Mouse (Mus musculus): ENCODE measurements at regions not wholly inside any gene's neighbourhood (a gene's known extent, or its start where the extent isn't known, plus 50 kb on each side); places are given as distances from the start of the nearest gene placed in this dataset.
A peak's percentile ranks its signal among the peaks of the same experiment; 100 is the strongest.

DNA sequence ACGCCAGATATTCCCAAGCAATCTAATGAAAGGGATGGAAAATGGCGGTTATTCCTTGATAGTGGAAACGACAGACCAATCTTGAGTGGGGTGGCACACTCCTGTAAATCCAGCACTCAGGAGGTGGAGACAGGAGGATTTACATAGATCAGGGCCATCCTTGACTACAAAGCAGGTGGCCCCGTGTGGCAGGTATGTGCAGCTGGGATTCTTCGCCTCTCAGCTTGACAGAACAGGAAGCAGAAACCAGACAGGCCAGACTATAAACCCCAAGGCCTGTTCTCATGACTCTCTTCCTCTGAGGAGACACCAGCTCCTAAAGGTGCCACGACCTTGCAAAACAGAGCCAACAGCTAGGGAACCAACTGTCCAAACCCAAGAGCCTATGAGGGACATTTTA, 449.7 kb downstream of the Cd83 start:
- peak; percentile 35; the same call in 1 of the 2 replicates for TF ChIP-seq CTCF (IDR thresholded peaks at IDR 0.05; ENCODE audit: low read depth)
- Histone ChIP-seq H3K27me3 (replicated peaks; ENCODE audit: control insufficient read depth, insufficient read depth, low read length) (no peaks in the 10 kb centered on the region), H3K36me3 (ENCODE audit: control insufficient read depth, insufficient read depth) (no peaks in the 10 kb centered on the region), H3K4me2 (replicated peaks; ENCODE audit: low read depth) (no peak overlapping the region), H3K4me3 (ENCODE audit: low read depth, low read length) (no peak overlapping the region), H3K27ac (ENCODE audit: low read depth, low read length) (no peak overlapping the region), H3K4me1 (replicated peaks; ENCODE audit: control insufficient read depth, insufficient read depth, low read length) (no peaks in the 10 kb centered on the region; the same call in none of the 2 replicates), H3K9ac (ENCODE audit: low read depth, low read length) (no peak overlapping the region), H3K9me3 (ENCODE audit: control insufficient read depth) (no peaks in the 10 kb centered on the region)
- WGBS: 83% methylated on average over 6 of the region's 6 CpGs
- no peak for ATAC-seq

DNA sequence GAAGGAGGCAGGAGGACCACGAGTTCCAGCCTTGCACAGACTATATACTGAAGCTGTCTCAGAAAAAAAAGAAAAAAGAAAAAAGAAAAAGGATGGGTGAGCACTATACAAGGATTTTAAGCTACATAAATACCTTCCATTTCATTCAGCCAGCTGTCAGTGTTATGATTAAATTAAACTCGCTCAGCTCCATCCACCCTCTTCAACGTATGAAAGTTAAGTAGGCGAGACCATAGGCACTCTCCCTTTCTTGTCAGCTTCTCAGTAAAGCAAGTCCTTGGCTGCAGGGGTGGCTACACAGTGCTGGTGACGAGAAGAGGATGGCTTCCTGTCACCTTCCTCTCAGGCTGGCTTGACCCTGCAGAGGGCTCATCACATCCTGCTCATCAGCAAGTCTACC, 450.7 kb downstream of the Cd83 start:
- H3K36me3 ChIP-seq (ENCODE audit: control insufficient read depth, insufficient read depth): no peaks in the 10 kb centered on the region
- no peak overlapping the region for H3K4me3 ChIP-seq (ENCODE audit: low read depth, low read length)
- 83% methylated on average over 5 of the region's 5 CpGs for WGBS
- no peak overlapping the region for H3K9ac ChIP-seq (ENCODE audit: low read depth, low read length)
- no peaks in the 10 kb centered on the region for H3K9me3 ChIP-seq (ENCODE audit: control insufficient read depth)
- TF ChIP-seq CTCF (IDR thresholded peaks at IDR 0.05; ENCODE audit: low read depth): no peak
- H3K27ac ChIP-seq (ENCODE audit: low read depth, low read length): no peak overlapping the region
- no peak for ATAC-seq
- no peak overlapping the region for H3K4me2 ChIP-seq (replicated peaks; ENCODE audit: low read depth)
- H3K27me3 ChIP-seq (replicated peaks; ENCODE audit: control insufficient read depth, insufficient read depth, low read length): no peaks in the 10 kb centered on the region
- no peaks in the 10 kb centered on the region; the same call in 1 of the 2 replicates for H3K4me1 ChIP-seq (replicated peaks; ENCODE audit: control insufficient read depth, insufficient read depth, low read length)

DNA sequence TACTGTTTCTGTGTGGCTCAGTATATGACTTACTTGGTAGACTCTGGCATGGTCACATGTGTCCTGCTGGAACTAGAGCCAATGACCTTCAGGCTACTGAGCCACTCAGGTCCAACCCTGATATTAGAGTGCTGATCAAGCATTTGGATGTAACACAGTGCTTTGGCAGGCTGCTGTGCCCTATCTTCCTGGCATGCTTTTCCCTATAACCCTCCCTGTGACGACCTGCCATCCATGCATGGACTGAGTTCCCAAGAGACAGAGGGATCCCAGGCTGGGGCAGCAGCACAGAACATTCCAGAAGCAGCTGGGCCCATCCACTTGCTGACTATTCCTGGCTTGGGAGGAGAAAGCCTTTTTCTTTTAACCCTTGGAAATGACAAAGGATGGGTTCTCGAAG, 451.4 kb downstream of the Cd83 start:
- H3K4me2 ChIP-seq (replicated peaks; ENCODE audit: low read depth): no peak overlapping the region
- H3K9me3 ChIP-seq (ENCODE audit: control insufficient read depth): no peaks in the 10 kb centered on the region
- H3K27ac ChIP-seq (ENCODE audit: low read depth, low read length): no peak overlapping the region
- no peak for TF ChIP-seq CTCF (IDR thresholded peaks at IDR 0.05; ENCODE audit: low read depth)
- ATAC-seq: no peak
- no peak overlapping the region for H3K4me3 ChIP-seq (ENCODE audit: low read depth, low read length)
- H3K27me3 ChIP-seq (replicated peaks; ENCODE audit: control insufficient read depth, insufficient read depth, low read length): no peaks in the 10 kb centered on the region
- H3K4me1 ChIP-seq (replicated peaks; ENCODE audit: control insufficient read depth, insufficient read depth, low read length): no peaks in the 10 kb centered on the region; the same call in 1 of the 2 replicates
- H3K9ac ChIP-seq (ENCODE audit: low read depth, low read length): no peak overlapping the region
- 71% methylated on average over 2 of the region's 2 CpGs for WGBS
- H3K36me3 ChIP-seq (ENCODE audit: control insufficient read depth, insufficient read depth): no peaks in the 10 kb centered on the region

DNA sequence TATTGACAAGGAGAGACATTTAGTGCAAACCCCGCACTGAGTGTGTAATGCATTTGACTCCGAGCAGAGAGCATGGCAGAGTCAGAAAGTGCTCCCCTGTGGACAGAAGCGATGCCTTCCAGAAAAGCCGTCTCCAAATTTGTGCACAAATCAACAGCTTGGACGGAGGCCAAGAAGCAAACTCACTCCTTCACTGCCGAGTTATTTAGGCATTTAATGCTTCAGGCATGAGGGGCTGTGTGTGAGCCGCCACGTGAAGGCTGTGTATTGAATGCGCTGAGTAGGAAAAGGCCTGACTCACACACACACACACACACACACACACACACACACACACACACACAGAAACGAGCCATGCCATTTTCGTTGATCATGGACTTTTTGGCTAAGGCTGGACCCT, 453.7 kb downstream of the Cd83 start:
- Histone ChIP-seq H3K27ac (ENCODE audit: low read depth, low read length) (no peak overlapping the region), H3K9me3 (ENCODE audit: control insufficient read depth) (no peaks in the 10 kb centered on the region), H3K4me2 (replicated peaks; ENCODE audit: low read depth) (no peak overlapping the region), H3K9ac (ENCODE audit: low read depth, low read length) (no peak overlapping the region), H3K27me3 (replicated peaks; ENCODE audit: control insufficient read depth, insufficient read depth, low read length) (no peaks in the 10 kb centered on the region), H3K4me3 (ENCODE audit: low read depth, low read length) (no peak overlapping the region), H3K36me3 (ENCODE audit: control insufficient read depth, insufficient read depth) (no peaks in the 10 kb centered on the region), H3K4me1 (replicated peaks; ENCODE audit: control insufficient read depth, insufficient read depth, low read length) (no peaks in the 10 kb centered on the region; the same call in 1 of the 2 replicates)
- 0 out of 2 replicates have a peak, but pooled peaks have one; percentile 19 for TF ChIP-seq CTCF (IDR thresholded peaks at IDR 0.05; ENCODE audit: low read depth)
- ATAC-seq: no peak
- WGBS: 56% methylated on average over 11 of the region's 11 CpGs

DNA sequence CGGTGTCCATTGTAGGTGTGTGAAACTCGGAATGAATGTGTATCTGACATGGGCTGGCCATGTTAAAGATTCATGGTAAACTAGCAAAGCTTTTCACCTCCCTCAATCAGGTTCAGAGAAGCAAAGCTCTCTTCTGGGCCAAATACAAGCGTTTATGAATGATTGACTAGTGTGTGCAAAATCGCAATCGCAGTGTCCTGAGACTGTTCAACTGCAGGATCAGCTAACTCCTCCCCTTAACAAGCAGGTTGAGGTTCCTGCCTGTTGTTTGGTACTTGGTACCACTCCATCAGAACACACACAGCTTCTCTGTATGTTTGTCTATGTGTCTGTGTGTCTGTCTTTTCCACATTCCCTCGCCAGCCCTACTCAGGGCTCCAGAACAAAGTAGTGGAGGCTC, 458.6 kb downstream of the Cd83 start:
- Histone ChIP-seq H3K9ac (ENCODE audit: low read depth, low read length) (no peak overlapping the region), H3K36me3 (ENCODE audit: control insufficient read depth, insufficient read depth) (no peaks in the 10 kb centered on the region), H3K9me3 (ENCODE audit: control insufficient read depth) (no peaks in the 10 kb centered on the region), H3K4me1 (replicated peaks; ENCODE audit: control insufficient read depth, insufficient read depth, low read length) (no peaks in the 10 kb centered on the region), H3K4me2 (replicated peaks; ENCODE audit: low read depth) (no peak overlapping the region), H3K4me3 (ENCODE audit: low read depth, low read length) (no peak overlapping the region), H3K27me3 (replicated peaks; ENCODE audit: control insufficient read depth, insufficient read depth, low read length) (no peaks in the 10 kb centered on the region), H3K27ac (ENCODE audit: low read depth, low read length) (no peak overlapping the region)
- TF ChIP-seq CTCF (IDR thresholded peaks at IDR 0.05; ENCODE audit: low read depth): no peak
- 89% methylated on average over 6 of the region's 6 CpGs for WGBS
- ATAC-seq: no peak

DNA sequence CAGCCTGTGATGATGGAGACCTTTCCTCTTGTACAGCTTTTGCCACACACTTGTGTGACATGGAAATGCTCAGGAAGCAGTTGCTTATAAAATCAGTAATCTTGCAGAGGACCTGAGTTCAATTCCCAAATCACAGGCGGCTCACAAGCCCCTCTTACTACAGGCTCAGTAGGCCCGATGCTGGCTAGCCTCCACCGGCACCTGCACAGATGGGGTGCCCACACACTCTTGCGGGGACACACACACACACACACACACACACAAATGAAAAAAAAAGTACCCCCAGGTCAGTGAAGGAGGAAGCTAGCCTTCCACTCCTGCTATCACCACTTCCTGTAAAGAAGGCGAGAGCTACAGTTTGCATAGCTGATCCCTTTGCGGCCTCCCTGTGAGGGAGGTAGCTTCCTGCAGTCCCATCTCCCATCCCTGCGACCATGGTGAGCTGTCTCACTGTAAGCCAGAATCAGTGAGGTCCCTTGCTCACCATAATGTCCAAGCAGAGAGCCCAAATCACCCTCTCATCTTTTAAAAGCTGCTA, 462.2 kb downstream of the Cd83 start:
- H3K36me3 ChIP-seq (ENCODE audit: control insufficient read depth, insufficient read depth): no peaks in the 10 kb centered on the region
- WGBS: 77% methylated on average over 7 of the region's 7 CpGs
- no peak for TF ChIP-seq CTCF (IDR thresholded peaks at IDR 0.05; ENCODE audit: low read depth)
- ATAC-seq: no peak
- no peak overlapping the region for H3K4me3 ChIP-seq (ENCODE audit: low read depth, low read length)
- no peaks in the 10 kb centered on the region for H3K9me3 ChIP-seq (ENCODE audit: control insufficient read depth)
- H3K27me3 ChIP-seq (replicated peaks; ENCODE audit: control insufficient read depth, insufficient read depth, low read length): no peaks in the 10 kb centered on the region
- H3K27ac ChIP-seq (ENCODE audit: low read depth, low read length): no peak overlapping the region
- H3K4me1 ChIP-seq (replicated peaks; ENCODE audit: control insufficient read depth, insufficient read depth, low read length): no peaks in the 10 kb centered on the region
- no peak overlapping the region for H3K9ac ChIP-seq (ENCODE audit: low read depth, low read length)
- H3K4me2 ChIP-seq (replicated peaks; ENCODE audit: low read depth): no peak overlapping the region

DNA sequence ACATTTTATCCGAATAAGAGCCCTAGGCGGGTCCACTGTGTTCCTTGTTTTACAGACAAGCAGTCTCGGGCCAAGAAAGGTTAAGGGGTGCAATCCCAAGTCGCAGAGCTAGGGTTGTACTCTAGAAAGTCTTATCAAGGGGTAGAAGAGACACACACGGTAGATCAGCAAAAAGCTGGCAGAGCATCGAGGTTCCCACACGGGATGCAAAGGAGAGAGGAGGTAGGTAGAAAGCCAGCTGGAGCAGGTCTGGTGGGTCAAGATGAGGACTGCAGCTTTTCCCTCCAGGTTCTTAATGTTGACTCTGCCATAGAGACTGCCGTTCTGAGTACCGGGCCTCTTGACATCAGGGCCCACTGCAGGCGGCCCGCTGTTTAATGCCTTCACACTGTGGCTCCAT, 463.3 kb downstream of the Cd83 start:
- Histone ChIP-seq H3K4me2 (replicated peaks; ENCODE audit: low read depth) (no peak overlapping the region), H3K4me3 (ENCODE audit: low read depth, low read length) (no peak overlapping the region), H3K27ac (ENCODE audit: low read depth, low read length) (no peak overlapping the region), H3K27me3 (replicated peaks; ENCODE audit: control insufficient read depth, insufficient read depth, low read length) (no peaks in the 10 kb centered on the region), H3K36me3 (ENCODE audit: control insufficient read depth, insufficient read depth) (no peaks in the 10 kb centered on the region), H3K9ac (ENCODE audit: low read depth, low read length) (no peak overlapping the region), H3K4me1 (replicated peaks; ENCODE audit: control insufficient read depth, insufficient read depth, low read length) (no peaks in the 10 kb centered on the region), H3K9me3 (ENCODE audit: control insufficient read depth) (no peaks in the 10 kb centered on the region)
- no peak for ATAC-seq
- no peak for TF ChIP-seq CTCF (IDR thresholded peaks at IDR 0.05; ENCODE audit: low read depth)
- 63% methylated on average over 11 of the region's 11 CpGs for WGBS
